Mouse (Mus musculus) olfactory bulb, adult 2 months (tissue): Measurements from ENCODE around the gene Zdhhc18.

ENCODE experiments used
- CTCF ChIP-seq: fragments of 200-500 bp; IDR thresholded peaks from 2 replicates; pipeline ENCODE4 v1.5.1; 2012; ENCODE audit warnings: low read depth, mild to moderate bottlenecking, low read length, moderate library complexity; ENCODE audit not compliant: insufficient read depth
- POLR2A ChIP-seq: fragments of 200-500 bp; IDR thresholded peaks from 2 replicates; pipeline ENCODE4 v1.6.1; 2012; ENCODE audit warnings: mild to moderate bottlenecking, low read depth, low read length, moderate library complexity; ENCODE audit not compliant: insufficient read depth

- TF ChIP-seq CTCF (no peak), POLR2A (no peak)
Observed at GRCm38 (mm10) chr4:133632483-133633327, 17.2 kb downstream of the Zdhhc18 start.
